Mouse (Mus musculus) bone marrow macrophage, adult 2 months (primary cell): Measurements from ENCODE around the gene Cnp. TPM values are rescaled to one million over a fixed set of nuclear protein-coding genes. Genes with fewer than 3 reads are reported as not detected.
A peak's percentile ranks its signal among the peaks of the same experiment; 100 is the strongest.

Source experiments
- H3K27ac ChIP-seq: 2 replicates; pipeline ENCODE4 v1.5.1; 2012; ENCODE audit warnings: low read depth, low read length; ENCODE audit not compliant: insufficient read depth
- H3K4me1 ChIP-seq: 2 replicates; pipeline ENCODE4 v1.6.1; 2012; ENCODE audit warnings: low read length; ENCODE audit not compliant: control insufficient read depth, insufficient read depth
- H3K4me3 ChIP-seq: 2 replicates; pipeline ENCODE4 v1.5.1; 2012; ENCODE audit warnings: mild to moderate bottlenecking, low read length, moderate library complexity; ENCODE audit not compliant: insufficient read depth
- CTCF ChIP-seq: IDR thresholded peaks from 2 replicates; pipeline ENCODE4 v1.5.1; 2012; ENCODE audit warnings: low read depth, mild to moderate bottlenecking, low read length, moderate library complexity
- POLR2A ChIP-seq: IDR thresholded peaks from 2 replicates; pipeline ENCODE4 v1.6.1; 2012; ENCODE audit warnings: mild to moderate bottlenecking, low read depth, low read length, borderline replicate concordance
- polyA plus RNA-seq: library from polyadenylated mRNA; stranded (reverse); fragments of >200 nt; gene quantifications from 2 replicates; pipeline ENCODE4 v1.2.4, GENCODE M21; 2012; ENCODE audit not compliant: missing spikeins, insufficient read depth, insufficient read length

The Cnp gene
- polyA plus RNA-seq, 1 experiment, result 40.3 TPM

GRCm38 (mm10) chr11:100628862-100629352 lies 54.2 kb downstream of the Cnp start:
- TF ChIP-seq POLR2A (no peak), CTCF (no peak)
- H3K4me3 ChIP-seq, result no peak overlapping the region
- peaks cover 22% of the 10 kb centered on the region for H3K4me1 ChIP-seq
- H3K27ac ChIP-seq, result no peak overlapping the region

- Histone ChIP-seq H3K27ac (no peak overlapping the region), H3K4me1 (peaks cover 3% of the 10 kb centered on the region), H3K4me3 (no peak overlapping the region)
- TF ChIP-seq POLR2A (no peak), CTCF (no peak)
Observed at GRCm38 (mm10) chr11:100634530-100634929, 59.8 kb downstream of the Cnp start.

- Histone ChIP-seq H3K4me3 (0 out of 2 replicates have a peak overlapping the region, but pooled peaks have one; percentile 22), H3K4me1 (no peaks in the 10 kb centered on the region), H3K27ac (no peak overlapping the region)
- TF ChIP-seq CTCF (no peak), POLR2A (no peak)
Observed at GRCm38 (mm10) chr11:100640159-100640906, 65.6 kb downstream of the Cnp start.

Other genes starting within 250 kb of the Cnp start
- not detected in 2 replicates for gene Gast, start 240.5 kb upstream of the Cnp start, polyA plus RNA-seq
- gene Hap1, start 218.8 kb upstream of the Cnp start, polyA plus RNA-seq, result 0.68 and 1.2 TPM in 2 replicates
- gene Jup, start 177.1 kb upstream of the Cnp start, polyA plus RNA-seq, result 7.3 and 15.0 TPM in 2 replicates
- 0.67 TPM in 1 of 2 replicates, not detected in the other for gene P3h4, start 160.1 kb upstream of the Cnp start, polyA plus RNA-seq
- gene Fkbp10, start 159.2 kb upstream of the Cnp start, polyA plus RNA-seq, result 1.3 and 1.6 TPM in 2 replicates
- 13.0 and 17.6 TPM in 2 replicates for gene Nt5c3b, start 133.1 kb upstream of the Cnp start, polyA plus RNA-seq
- not detected in 2 replicates for gene Klhl10, start 133.0 kb upstream of the Cnp start, polyA plus RNA-seq
- 4.7 and 6.1 TPM in 2 replicates for gene Klhl11, start 102.2 kb upstream of the Cnp start, polyA plus RNA-seq
- gene Acly, start 46.9 kb upstream of the Cnp start, polyA plus RNA-seq, result 51.4 and 62.3 TPM in 2 replicates
- gene Ttc25, start 29.3 kb upstream of the Cnp start, polyA plus RNA-seq, result 0.19 and 0.34 TPM in 2 replicates
- gene Nkiras2, start 44.3 kb downstream of the Cnp start, polyA plus RNA-seq, result 46.6 and 52.5 TPM in 2 replicates
- gene Dnajc7, start 45.3 kb downstream of the Cnp start, polyA plus RNA-seq, result 324 and 349 TPM in 2 replicates
- not detected in 2 replicates for gene Zfp385c, start 117.6 kb downstream of the Cnp start, polyA plus RNA-seq
- 58.8 and 58.9 TPM in 2 replicates for gene Dhx58, start 129.4 kb downstream of the Cnp start, polyA plus RNA-seq
- 18.8 and 18.9 TPM in 2 replicates for gene Kat2a, start 137.6 kb downstream of the Cnp start, polyA plus RNA-seq
- not detected in 2 replicates for gene Hspb9, start 138.9 kb downstream of the Cnp start, polyA plus RNA-seq
- gene Rab5c, start 163.3 kb downstream of the Cnp start, polyA plus RNA-seq, result 269 and 300 TPM in 2 replicates
- gene Kcnh4, start 185.0 kb downstream of the Cnp start, polyA plus RNA-seq, result not detected in 2 replicates
- not detected in 2 replicates for gene Hcrt, start 188.0 kb downstream of the Cnp start, polyA plus RNA-seq
- gene Ghdc, start 196.1 kb downstream of the Cnp start, polyA plus RNA-seq, result 12.0 and 15.6 TPM in 2 replicates